Mouse (Mus musculus): ENCODE results near the gene Unk.
"Not testable (repeated sequence)": the region's sequence is repeated elsewhere in the genome, so short reads cannot be mapped to it uniquely, and the experiment has no call there.

Unk gene

DNA sequence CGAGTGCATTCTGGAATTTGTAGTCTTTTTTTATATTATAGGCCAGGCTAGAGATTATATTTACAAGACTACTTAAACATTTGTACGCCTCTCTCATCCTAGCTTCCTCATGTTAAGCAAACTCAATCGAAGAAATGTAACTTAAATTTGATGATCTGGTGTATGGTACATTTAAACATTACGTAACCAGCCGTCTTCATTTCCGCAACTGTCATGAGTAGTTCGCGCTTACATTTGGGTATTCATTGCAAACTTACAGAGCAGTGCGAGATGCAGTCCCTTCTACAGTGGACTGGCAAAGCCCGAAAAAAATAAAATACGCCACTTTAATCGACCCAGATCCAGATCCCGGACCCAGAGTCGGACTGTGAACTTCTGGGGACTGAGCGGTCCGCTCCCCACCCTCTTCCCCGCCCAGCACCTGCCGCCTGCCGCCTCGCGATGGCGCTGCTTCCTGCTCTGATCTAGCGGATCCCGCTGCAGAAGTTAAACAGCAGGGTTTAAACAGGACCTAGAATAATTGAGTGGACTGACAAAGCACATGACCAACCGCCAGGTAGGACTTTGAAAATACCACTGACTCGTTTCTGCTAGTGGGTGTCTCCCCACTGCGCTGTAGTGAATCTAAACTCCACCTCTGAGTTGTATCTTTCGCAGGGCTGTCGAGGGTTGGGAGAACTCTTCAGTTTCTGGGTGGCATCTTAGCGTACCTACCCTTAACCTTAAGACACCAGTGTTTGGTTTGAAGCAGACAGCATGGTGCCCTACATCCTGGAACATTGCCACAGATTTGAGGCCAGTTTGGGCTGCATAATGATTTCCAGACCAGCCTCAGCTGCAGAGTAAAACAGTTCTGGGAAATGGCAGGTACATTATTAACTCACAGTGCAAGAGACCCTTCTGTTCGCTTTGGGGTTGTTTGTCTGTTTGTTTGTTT, 57.3 kb downstream of the Unk start:
- in situ Hi-C loops (cut with MboI, MseI), result loop anchor here (10.0 kb wide), 1 partner anchor 47 kb away; the partner anchor contains the start of genes Mrpl38 and Trim65

DNA sequence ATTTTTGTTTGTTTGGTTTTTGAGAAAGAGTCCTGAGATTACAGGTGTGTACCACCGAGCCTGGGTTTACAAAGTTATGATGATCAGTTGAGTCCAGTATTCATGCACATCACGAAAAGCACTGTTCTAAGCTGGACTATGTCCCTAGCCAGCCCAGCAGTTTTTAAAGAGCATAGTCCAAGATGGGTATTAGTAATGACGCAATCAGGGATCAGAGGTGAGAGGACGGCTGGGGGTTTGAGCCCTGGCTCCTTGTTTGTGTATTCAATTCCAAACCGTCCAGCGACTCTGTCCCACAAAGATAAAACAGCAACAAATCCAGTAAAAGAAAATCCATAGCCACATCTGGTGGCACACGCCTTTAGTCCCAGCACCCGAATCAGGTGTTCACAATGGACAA, 58.1 kb downstream of the Unk start:
- in situ Hi-C loops (cut with MboI, MseI), result loop anchor here (10.0 kb wide), 1 partner anchor 47 kb away; the partner anchor contains the start of genes Mrpl38 and Trim65

GRCm38 (mm10) chr11:116088741-116089394, 58.7 kb downstream of the Unk start:
- in situ Hi-C loops (cut with MboI, MseI), result loop anchor here (10.0 kb wide), 1 partner anchor 46 kb away; the partner anchor contains the start of genes Mrpl38 and Trim65

DNA sequence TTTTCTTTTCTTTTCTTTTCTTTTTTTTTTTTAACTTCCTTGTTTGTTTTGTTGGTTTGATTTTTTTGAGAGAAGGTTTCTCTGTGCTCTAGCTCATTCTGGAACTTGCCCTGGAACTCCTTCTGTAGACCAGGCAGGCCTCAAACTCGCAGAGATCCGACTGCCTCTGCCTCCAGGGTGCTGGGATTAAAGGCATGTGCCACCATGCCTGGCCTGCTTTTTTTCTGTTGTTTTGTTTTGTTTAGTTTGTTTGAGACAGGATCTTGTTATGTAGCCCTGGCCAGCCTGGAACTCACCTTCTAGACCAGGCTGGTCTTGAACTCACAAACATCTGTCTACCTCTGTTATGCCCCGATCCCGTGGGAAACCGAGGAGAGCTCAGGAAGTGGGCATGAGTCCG, 59.4 kb downstream of the Unk start:
- in situ Hi-C loops (cut with MboI, MseI), result loop anchor here (10.0 kb wide), 1 partner anchor 45 kb away; the partner anchor contains the start of genes Mrpl38 and Trim65

DNA sequence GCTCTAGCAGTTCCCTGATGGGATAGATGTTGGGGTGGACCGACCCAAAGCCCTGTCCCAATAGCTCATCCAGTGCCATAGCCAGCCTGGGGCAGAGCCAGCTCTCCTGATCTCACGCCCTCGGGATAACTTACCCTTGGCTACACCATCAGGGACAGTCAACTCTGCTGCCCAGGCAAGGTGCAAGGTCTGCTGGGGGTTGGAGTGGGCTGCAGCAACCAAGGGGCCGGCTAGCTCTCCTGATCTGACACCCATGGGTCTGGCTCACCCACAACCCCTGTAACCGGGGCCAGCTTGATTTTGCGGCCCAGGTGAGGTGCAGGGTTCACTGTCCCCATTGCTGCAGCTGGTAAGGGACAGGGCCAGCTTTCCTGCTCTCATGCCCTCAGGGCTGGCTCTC, 61.5 kb downstream of the Unk start:
- in situ Hi-C loops (cut with MboI, MseI), result no loop called here

DNA sequence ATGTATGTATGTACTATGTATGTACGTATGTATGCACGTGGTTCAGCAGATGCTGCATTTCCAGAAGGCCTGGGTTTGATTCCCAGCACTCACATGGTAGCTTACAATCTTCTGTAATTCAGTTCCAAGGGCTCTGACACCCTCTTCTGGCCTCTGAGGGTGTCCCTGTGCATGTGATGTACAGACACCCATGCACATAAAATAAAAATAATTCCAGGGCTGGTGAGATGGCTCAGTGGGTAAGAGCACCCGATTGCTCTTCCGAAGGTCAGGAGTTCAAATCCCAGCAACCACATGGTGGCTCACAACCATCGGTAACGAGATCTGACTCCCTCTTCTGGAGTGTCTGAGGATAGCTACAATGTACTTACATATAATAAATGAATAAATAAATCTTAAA, 62.8 kb downstream of the Unk start:
- in situ Hi-C loops (cut with MboI, MseI), result not testable (repeated sequence)

GRCm38 (mm10) chr11:116093771-116094565, 63.8 kb downstream of the Unk start:
- in situ Hi-C loops (cut with MboI, MseI), result no loop called here

GRCm38 (mm10) chr11:116095573-116095972, 65.5 kb downstream of the Unk start:
- in situ Hi-C loops (cut with MboI, MseI), result no loop called here

- in situ Hi-C loops (cut with MboI, MseI), result no loop called here
Observed at GRCm38 (mm10) chr11:116096213-116097108, 66.3 kb downstream of the Unk start.

DNA sequence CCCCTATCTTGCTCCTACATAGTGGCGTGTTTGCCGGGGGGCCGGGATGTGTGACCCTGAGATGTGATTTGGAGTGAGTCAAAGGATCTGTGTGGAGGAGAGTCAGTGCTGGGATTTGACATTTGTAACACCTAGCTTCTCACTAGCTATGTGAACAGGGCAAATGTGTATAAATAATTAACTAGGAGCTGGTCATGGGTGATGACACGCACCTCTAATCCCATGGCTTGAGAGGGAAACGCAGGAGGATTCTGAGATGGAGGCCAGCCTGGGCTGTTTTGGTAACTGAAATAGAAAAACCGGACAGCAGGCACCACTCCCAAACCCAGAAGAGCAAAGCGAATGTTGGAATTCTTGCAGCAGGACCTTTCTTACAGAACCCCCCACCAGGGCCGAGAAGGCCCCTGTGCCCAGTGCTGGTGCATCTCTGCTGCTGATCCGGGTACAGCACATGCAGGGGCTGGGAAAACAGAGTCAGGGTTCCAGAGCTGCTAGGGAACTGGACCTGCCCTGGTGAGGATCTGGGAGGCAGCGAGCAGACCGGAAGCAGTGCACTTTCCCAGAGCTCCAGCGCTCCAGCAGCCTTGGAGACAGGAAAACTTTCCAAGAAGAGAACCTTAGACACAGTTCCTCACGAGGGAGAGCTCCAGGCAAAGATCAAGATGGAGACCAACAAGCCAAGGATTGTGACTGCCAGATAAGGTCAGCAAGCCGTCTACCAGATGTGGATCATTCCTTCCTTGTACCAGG, 68.8 kb downstream of the Unk start:
- in situ Hi-C loops (cut with MboI, MseI), result no loop called here

- in situ Hi-C loops (cut with MboI, MseI), result no loop called here
Observed at GRCm38 (mm10) chr11:116099462-116099861, 69.3 kb downstream of the Unk start.

GRCm38 (mm10) chr11:116100385-116100784, 70.3 kb downstream of the Unk start:
- in situ Hi-C loops (cut with MboI, MseI), result no loop called here

DNA sequence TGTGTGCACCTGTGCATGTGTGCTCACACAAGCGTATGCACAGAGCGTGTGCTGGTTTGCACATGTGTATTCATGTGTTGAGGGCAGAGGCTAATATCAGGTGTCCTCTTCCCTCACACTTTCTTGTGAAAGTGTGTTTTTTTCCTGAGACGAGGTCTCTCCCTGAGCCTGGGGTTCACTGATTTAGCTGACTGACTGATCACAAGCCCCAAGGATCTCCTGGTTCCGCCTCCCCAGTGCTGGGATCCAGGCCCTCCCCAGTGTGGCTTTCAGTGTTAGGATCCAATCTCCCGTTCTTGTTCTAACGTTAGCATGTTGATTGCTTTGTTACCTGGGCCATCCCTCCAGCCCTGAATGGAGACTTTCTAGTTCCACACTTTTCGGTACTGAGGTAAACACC, 70.7 kb downstream of the Unk start:
- in situ Hi-C loops (cut with MboI, MseI), result no loop called here

DNA sequence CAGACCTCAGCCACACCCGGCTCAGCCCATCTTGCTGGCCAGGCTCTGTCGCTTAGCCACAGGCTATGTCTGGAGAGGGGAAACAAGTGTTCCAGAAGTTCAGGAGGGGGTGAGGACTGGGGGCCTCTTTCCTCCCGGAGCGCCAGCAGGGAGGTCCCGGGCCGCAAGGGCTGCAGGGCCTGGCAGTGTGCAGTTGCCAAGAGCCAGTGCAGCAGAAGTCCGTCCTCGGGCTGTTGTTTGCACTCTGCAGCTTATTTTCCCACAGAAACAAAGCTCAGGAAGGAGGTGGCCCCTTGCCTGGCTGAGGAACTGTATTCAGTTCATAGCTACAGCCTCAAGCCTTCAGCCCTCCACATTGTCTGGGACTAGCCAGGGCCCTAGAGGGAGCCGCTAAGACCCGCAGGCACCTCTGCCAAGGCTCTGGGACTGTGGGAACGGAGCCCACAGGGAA, 71.8 kb downstream of the Unk start:
- in situ Hi-C loops (cut with MboI, MseI), result no loop called here

DNA sequence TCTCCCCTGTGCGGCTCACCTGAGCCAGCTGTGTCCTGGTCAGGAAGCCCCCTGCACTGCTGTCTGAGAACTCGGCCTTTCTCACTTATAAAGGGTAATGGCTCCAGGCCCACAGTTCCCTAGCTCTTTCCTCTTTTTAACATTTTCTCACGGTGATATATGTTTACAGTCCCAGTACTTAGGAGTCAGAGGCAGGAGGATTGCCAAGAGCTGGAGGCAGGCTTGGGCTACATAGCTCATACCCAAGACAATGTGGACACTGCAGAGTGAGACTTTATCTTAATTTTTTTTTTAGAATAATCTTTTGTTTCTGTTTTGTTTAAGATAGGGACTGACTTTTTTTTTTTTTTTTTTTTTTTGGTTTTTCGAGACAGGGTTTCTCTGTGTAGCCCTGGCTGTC, 72.3 kb downstream of the Unk start:
- in situ Hi-C loops (cut with MboI, MseI), result no loop called here

DNA sequence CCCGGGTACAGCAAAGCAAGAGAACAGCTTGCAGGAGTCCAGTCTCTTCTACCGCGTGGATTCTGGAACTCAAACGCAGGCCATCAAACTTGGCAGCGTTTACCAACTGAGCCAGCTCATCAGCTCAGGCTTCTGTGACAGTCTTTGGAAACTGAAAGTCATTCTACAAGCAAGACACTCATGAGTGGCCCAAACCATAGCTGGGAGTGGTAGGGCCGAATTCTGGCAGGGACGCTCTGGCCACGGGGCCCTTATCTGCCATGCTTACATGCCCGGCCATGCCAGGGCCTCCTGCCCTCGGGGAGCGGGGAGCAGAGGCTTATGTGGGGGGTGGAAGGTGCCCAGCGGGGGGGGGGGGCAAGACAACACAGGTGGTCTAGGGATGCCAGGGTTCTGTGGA, 73.5 kb downstream of the Unk start:
- in situ Hi-C loops (cut with MboI, MseI), result no loop called here

DNA sequence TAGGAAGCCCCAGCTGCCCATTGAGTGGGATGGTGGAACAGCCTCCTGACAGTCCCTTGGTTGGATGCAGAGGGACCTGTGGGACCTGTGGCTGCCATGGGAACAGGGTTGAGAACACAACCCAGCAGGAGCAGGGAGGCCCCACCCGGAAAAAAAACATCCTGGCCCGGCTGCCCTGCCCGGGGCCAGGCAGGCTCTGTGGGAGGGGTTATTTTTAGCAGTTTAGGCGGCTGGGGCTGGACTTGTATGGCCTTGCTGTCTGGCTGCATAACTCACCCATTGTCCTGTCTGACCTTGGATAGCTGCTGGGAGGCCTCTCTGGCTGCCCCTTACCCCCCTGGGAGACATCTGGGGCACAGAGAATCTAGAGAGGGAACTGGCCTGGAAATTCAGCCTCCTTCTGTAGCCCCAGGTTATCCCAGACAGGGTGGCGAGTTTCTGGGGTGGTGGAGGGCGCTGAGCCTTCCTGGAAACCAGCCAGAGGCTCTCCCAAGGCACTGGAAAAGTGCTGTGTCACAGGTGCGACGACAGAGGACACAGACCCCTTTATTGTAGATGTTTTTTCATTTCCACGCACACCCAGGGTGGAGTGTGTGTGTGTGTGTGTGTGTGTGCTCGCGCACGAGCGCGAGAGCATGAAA, 74.0 kb downstream of the Unk start:
- in situ Hi-C loops (cut with MboI, MseI), result no loop called here

DNA sequence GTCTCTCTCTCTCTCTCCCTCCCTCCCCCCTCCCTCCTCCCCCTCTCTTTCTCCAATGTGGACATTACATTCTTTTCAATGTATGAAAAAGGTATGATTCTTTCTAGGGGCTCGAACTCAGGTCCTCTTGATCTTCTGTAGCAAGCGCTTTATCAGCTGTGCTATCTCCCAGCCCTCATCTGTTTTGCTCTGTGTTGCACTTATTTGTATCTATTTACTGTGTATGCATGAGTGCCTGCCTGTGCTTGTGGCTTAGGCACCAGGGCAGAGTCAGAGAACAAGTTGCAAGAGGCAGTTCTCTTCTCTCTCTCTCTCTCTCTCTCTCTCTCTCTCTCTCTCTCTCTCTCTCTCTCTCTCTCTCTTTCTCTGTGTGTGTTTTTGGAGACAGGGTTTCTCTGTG, 74.9 kb downstream of the Unk start:
- in situ Hi-C loops (cut with MboI, MseI), result no loop called here

GRCm38 (mm10) chr11:116106154-116106962, 76.2 kb downstream of the Unk start:
- in situ Hi-C loops (cut with MboI, MseI), result no loop called here

Data from T-helper 1 cell (primary cell).